Mouse (Mus musculus) lung, postnatal 36 days (tissue): ENCODE results near the gene Vmn2r100.

Source experiments
- DNase-seq: peaks from one replicate; pipeline ENCODE4 v3.0.0; 2022; ENCODE audit warnings: mixed read lengths

Vmn2r100 gene

DNA sequence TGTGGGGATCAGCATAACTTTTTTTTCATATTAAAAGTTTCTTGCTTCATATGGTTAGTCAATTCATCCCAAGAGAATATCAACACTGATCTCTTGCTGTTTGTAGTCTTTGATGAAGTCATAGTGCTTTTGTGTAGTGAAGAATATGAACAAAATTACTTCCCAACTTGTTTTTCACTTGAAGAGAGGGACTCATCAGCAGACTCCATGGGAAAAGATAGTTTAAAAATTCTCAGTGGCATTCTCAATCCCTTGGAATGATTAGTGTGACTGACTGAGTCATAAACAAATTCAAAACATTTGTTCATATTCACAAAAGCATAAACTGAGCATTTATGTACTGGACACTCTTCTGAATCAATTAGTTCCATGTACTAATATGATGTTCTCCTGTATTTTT lies at the start of gene Vmn2r100:
Vmn2r100 (plus strand) TSS at position 301 of the 400 bp plus-strand sequence.
- DNase-seq: no peak

DNA sequence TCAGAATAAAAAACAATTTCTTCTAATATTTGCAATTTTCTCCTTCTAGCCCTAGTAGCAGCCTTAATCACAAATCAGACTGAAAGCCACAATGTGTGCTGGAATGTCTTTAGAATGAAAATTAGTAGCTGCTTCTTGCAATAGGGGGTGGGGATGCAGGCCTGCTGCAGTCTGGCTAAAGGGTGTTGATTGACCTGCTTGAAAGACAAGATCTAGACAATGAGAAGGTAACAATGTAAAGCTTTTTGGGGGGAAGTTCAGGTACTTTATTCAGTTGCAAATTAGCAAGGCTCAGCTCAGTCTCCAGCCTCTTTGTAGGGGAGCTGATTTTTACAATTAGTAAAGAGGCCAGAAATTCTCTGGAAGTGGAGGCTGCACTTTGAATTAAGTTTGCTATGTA lies 21.7 kb upstream of the Vmn2r100 start:
- DNase-seq: no peak

GRCm38 (mm10) chr17:19576927-19577326 lies 72.4 kb downstream of the Vmn2r100 start, which contains the start of gene Vmn2r101:
TSS of gene Vmn2r101 (plus strand) at chr17:19577227.
- DNase-seq: no peak
